Mouse (Mus musculus) liver, embryonic 14.5 days (tissue): Measurements from ENCODE around the gene Zfand6. TPM values are rescaled to one million over a fixed set of nuclear protein-coding genes. Genes with fewer than 3 reads are reported as not detected.

ENCODE experiments used
- ATAC-seq: fragments of 200-750 bp; cut with Nextera tagmentation; 2 replicates; pipeline ENCODE4 v1.8.0; 2017; ENCODE audit warnings: moderate number of reproducible peaks, mild to moderate bottlenecking, moderate library complexity; ENCODE audit not compliant: insufficient read depth
- DNase-seq, 3 experiments: peaks; one replicate each; pipeline ENCODE4 v3.0.0-alpha.2; 2012 to 2013; ENCODE audit warnings: low read depth in 3 of 3, low spot score in 3 of 3
- H3K27ac ChIP-seq: fragments of 300-500 bp; sonication (generic); 2 replicates; pipeline ENCODE4 v1.5.1; 2014; ENCODE audit warnings: moderate library complexity, mild to moderate bottlenecking, control low read depth, inconsistent platforms
- H3K27me3 ChIP-seq: fragments of 300-500 bp; sonication (generic); 2 replicates; pipeline ENCODE4 v1.6.1; 2014; ENCODE audit warnings: mild to moderate bottlenecking, low read length, moderate library complexity; ENCODE audit not compliant: control insufficient read depth, insufficient read depth
- H3K36me3 ChIP-seq: fragments of 300-500 bp; sonication (generic); replicated peaks from 2 replicates; pipeline ENCODE4 v1.6.1; 2014; ENCODE audit warnings: low read depth; ENCODE audit not compliant: control insufficient read depth, insufficient read depth
- H3K4me1 ChIP-seq, 2 experiments: fragments of 200-500 bp in 1 of 2; fragments of 300-500 bp in 1 of 2; sonication (generic) in 1 of 2; replicated peaks; 2 replicates each; pipeline ENCODE4 v1.6.1; 2012 to 2014; ENCODE audit warnings: antibody characterized with exemption in 1 of 2, inconsistent platforms in 1 of 2, low read length in 1 of 2; ENCODE audit not compliant: control insufficient read depth in 2 of 2, insufficient read depth in 2 of 2
- H3K4me2 ChIP-seq: fragments of 300-500 bp; sonication (generic); 2 replicates; pipeline ENCODE4 v1.6.1; 2014; ENCODE audit warnings: low read depth, mild to moderate bottlenecking, control low read depth, moderate library complexity
- H3K4me3 ChIP-seq, 2 experiments: fragments of 200-500 bp in 1 of 2; fragments of 300-500 bp in 1 of 2; sonication (generic) in 1 of 2; 2 replicates each; pipeline ENCODE4 v1.5.1; 2012 to 2014; ENCODE audit warnings: low read depth in 2 of 2, low read length in 2 of 2, mild to moderate bottlenecking in 2 of 2, control low read depth in 1 of 2, inconsistent platforms in 1 of 2, moderate library complexity in 1 of 2; ENCODE audit not compliant: insufficient read depth in 1 of 2
- H3K9ac ChIP-seq: fragments of 300-500 bp; sonication (generic); replicated peaks from 2 replicates; pipeline ENCODE4 v1.6.1; 2014; ENCODE audit warnings: mild to moderate bottlenecking, control low read depth, moderate library complexity
- H3K9me3 ChIP-seq: fragments of 300-500 bp; sonication (generic); 2 replicates; pipeline ENCODE4 v1.6.1; 2016; ENCODE audit warnings: low read length, mixed read lengths; ENCODE audit not compliant: control insufficient read depth
- CTCF ChIP-seq: IDR thresholded peaks from 2 replicates; pipeline ENCODE4 v1.5.1; 2016; ENCODE audit warnings: antibody characterized with exemption, low read depth, control low read depth
- EP300 ChIP-seq: IDR thresholded peaks from 2 replicates; pipeline ENCODE4 v1.6.1; 2016; ENCODE audit warnings: antibody characterized with exemption, low read depth
- WGBS: fragments of 180-500 bp; shearing (Covaris S2); extraction: QIAGEN DNeasy Blood & Tissue Kit; methylation state at CpG from one replicate; pipeline ENCODE4 v1.1.7; 2014; ENCODE audit not compliant: insufficient replicate concordance; 5-methylcytosine and 5-hydroxymethylcytosine counted together
- polyA plus RNA-seq, 2 experiments: library from polyadenylated mRNA; depleted of rRNA in 1 of 2; stranded (reverse) in 1 of 2; unstranded in 1 of 2; fragments of >200 nt; fragmentation: Nextera tagmentation in 1 of 2; extraction: Ambion mirVana in 1 of 2; gene quantifications; 2 replicates each; pipeline versions ENCODE4 v1.2.1 to v1.2.3; 2012 to 2014

Gene Zfand6
- polyA plus RNA-seq, 2 experiments, result 75.5 to 125 TPM

- H3K27me3 ChIP-seq, result no peaks in the 10 kb centered on the region
- ATAC-seq, result peak; percentile 100
- no peak overlapping the region; the same call in 1 of the 2 replicates for H3K9ac ChIP-seq
- H3K27ac ChIP-seq, result peak overlapping the region; percentile 92
- H3K9me3 ChIP-seq, result no peaks in the 10 kb centered on the region
- H3K4me1 ChIP-seq, result peaks cover 26 to 33% of the 10 kb centered on the region in 2 experiments
- peak overlapping the region; percentile 52 for H3K4me2 ChIP-seq
- 6% methylated on average over 7 of the region's 7 CpGs for WGBS
- H3K36me3 ChIP-seq, result no peaks in the 10 kb centered on the region
- peak; percentile 93 to 94 (median 93) for DNase-seq
- H3K4me3 ChIP-seq, result no peak overlapping the region
- peak; percentile 60 for TF ChIP-seq CTCF
- peak; percentile 84 for TF ChIP-seq EP300
Measured at GRCm38 (mm10) chr7:84722804-84723459, 33.2 kb upstream of the Zfand6 start.

GRCm38 (mm10) chr7:84710287-84710958 is 20.7 kb upstream of the Zfand6 start:
- TF ChIP-seq CTCF, result no peak
- no peak for TF ChIP-seq EP300
- peak; percentile 28; the same call in 1 of the 2 replicates for ATAC-seq
- H3K9me3 ChIP-seq, result no peaks in the 10 kb centered on the region

GRCm38 (mm10) chr7:84706877-84707276 is 17.1 kb upstream of the Zfand6 start:
- no peak overlapping the region for H3K4me3 ChIP-seq
- no peak for TF ChIP-seq EP300
- TF ChIP-seq CTCF, result no peak
- peaks cover 15 to 19% of the 10 kb centered on the region in 2 experiments for H3K4me1 ChIP-seq
- no peaks in the 10 kb centered on the region for H3K9me3 ChIP-seq
- 65% methylated on average over 3 of the region's 3 CpGs for WGBS
- no peak overlapping the region for H3K9ac ChIP-seq
- H3K27ac ChIP-seq, result no peak overlapping the region
- H3K4me2 ChIP-seq, result no peak overlapping the region
- H3K36me3 ChIP-seq, result no peaks in the 10 kb centered on the region
- no peaks in the 10 kb centered on the region for H3K27me3 ChIP-seq
- ATAC-seq (no peak), DNase-seq (no peak)

More at GRCm38 (mm10) chr7:84710287-84710958, 20.7 kb upstream of the Zfand6 start:
- no peak overlapping the region for H3K4me3 ChIP-seq
- no peaks in the 10 kb centered on the region for H3K36me3 ChIP-seq
- peaks cover 15 to 19% of the 10 kb centered on the region in 2 experiments for H3K4me1 ChIP-seq
- H3K27me3 ChIP-seq, result no peaks in the 10 kb centered on the region
- no peak for DNase-seq
- H3K27ac ChIP-seq, result no peak overlapping the region; the same call in 1 of the 2 replicates
- H3K4me2 ChIP-seq, result no peak overlapping the region
- no peak overlapping the region for H3K9ac ChIP-seq

- DNase-seq (no peak), ATAC-seq (peak; percentile 21)
- Histone ChIP-seq H3K27ac (peak overlapping the region; percentile 68), H3K36me3 (no peaks in the 10 kb centered on the region), H3K9ac (peak overlapping the region; percentile 58), H3K4me1 (peaks cover 27% of the 10 kb centered on the region in 2 experiments), H3K9me3 (no peaks in the 10 kb centered on the region), H3K4me2 (peak overlapping the region; percentile 88), H3K4me3 (peak overlapping the region; percentile 60 to 76), H3K27me3 (no peaks in the 10 kb centered on the region)
- 9% methylated on average over 19 of the region's 19 CpGs for WGBS
- TF ChIP-seq CTCF (no peak), EP300 (no peak)
Measured at GRCm38 (mm10) chr7:84690101-84690509, 346 bp upstream of the Zfand6 start.
